Mouse (Mus musculus) stomach, embryonic 14.5 days (tissue): ENCODE data around the gene Mrap. TPM values are rescaled to one million over a fixed set of nuclear protein-coding genes. Genes with fewer than 3 reads are reported as not detected.

Experiments used
- ATAC-seq: fragments of 200-750 bp; cut with Nextera tagmentation; 2 replicates; pipeline ENCODE4 v1.8.0; 2017; ENCODE audit warnings: low read depth, moderate TSS enrichment; ENCODE audit not compliant: insufficient number of reproducible peaks, insufficient read depth, low FRiP score
- H3K27ac ChIP-seq: fragments of 300-500 bp; sonication (generic); 2 replicates; pipeline ENCODE4 v1.5.1; 2014; ENCODE audit warnings: mild to moderate bottlenecking, low read length, moderate library complexity, mixed read lengths
- H3K27me3 ChIP-seq: fragments of 300-500 bp; sonication (generic); 2 replicates; pipeline ENCODE4 v1.6.1; 2014; ENCODE audit warnings: low read length, control low read depth, mixed read lengths; ENCODE audit not compliant: control insufficient read depth, insufficient read depth
- H3K36me3 ChIP-seq: fragments of 300-500 bp; sonication (generic); 2 replicates; pipeline ENCODE4 v1.6.1; 2014; ENCODE audit warnings: mild to moderate bottlenecking, control low read depth, low read length, moderate library complexity, mixed read lengths; ENCODE audit not compliant: control insufficient read depth, insufficient read depth
- H3K4me1 ChIP-seq: fragments of 300-500 bp; sonication (generic); 2 replicates; pipeline ENCODE4 v1.6.1; 2014; ENCODE audit warnings: low read length, control low read depth, mixed read lengths; ENCODE audit not compliant: control insufficient read depth, insufficient read depth
- H3K4me2 ChIP-seq: fragments of 300-500 bp; sonication (generic); replicated peaks from 2 replicates; pipeline ENCODE4 v1.6.1; 2014; ENCODE audit warnings: low read depth, low read length, control low read depth
- H3K4me3 ChIP-seq: fragments of 300-500 bp; sonication (generic); 2 replicates; pipeline ENCODE4 v1.5.1; 2014; ENCODE audit warnings: low read depth, low read length, control low read depth
- H3K9ac ChIP-seq: fragments of 300-500 bp; sonication (generic); replicated peaks from 2 replicates; pipeline ENCODE4 v1.6.1; 2014; ENCODE audit warnings: low read depth, mild to moderate bottlenecking, control low read depth, low read length, moderate library complexity, mixed read lengths
- H3K9me3 ChIP-seq: fragments of 300-500 bp; sonication (generic); 2 replicates; pipeline ENCODE4 v1.6.1; 2016; ENCODE audit warnings: low read depth, low read length, control low read depth; ENCODE audit not compliant: control insufficient read depth
- WGBS: fragments of 180-500 bp; shearing (Covaris S2); extraction: QIAGEN DNeasy Blood & Tissue Kit; methylation state at CpG from one replicate; pipeline ENCODE4 v1.1.7; 2014; 5-methylcytosine and 5-hydroxymethylcytosine counted together
- polyA plus RNA-seq: library from polyadenylated mRNA; unstranded; fragments of >200 nt; fragmentation: Nextera tagmentation; extraction: Ambion mirVana; gene quantifications from 2 replicates; pipeline ENCODE4 v1.2.1, GENCODE M21; 2014

The Mrap gene
- polyA plus RNA-seq, 1 experiment from 2014 or later = not detected

GRCm38 (mm10) chr16:90703646-90704045, 34.4 kb upstream of the Mrap start:
- no peaks in the 10 kb centered on the region for H3K36me3 ChIP-seq
- H3K9ac ChIP-seq = no peak overlapping the region
- no peak for ATAC-seq

GRCm38 (mm10) chr16:90704161-90704825, 33.7 kb upstream of the Mrap start:
- Histone ChIP-seq H3K4me2 (no peak overlapping the region), H3K36me3 (no peaks in the 10 kb centered on the region), H3K27me3 (no peaks in the 10 kb centered on the region), H3K27ac (no peak overlapping the region), H3K4me3 (no peak overlapping the region), H3K9ac (no peak overlapping the region), H3K9me3 (no peaks in the 10 kb centered on the region), H3K4me1 (no peaks in the 10 kb centered on the region)
- ATAC-seq = 0 out of 2 replicates have a peak, but pooled peaks have one; percentile 34
- WGBS = 43% methylated on average over 13 of the region's 13 CpGs

More at GRCm38 (mm10) chr16:90703646-90704045, 34.4 kb upstream of the Mrap start:
- Histone ChIP-seq H3K4me3 (no peak overlapping the region), H3K27ac (no peak overlapping the region), H3K4me2 (no peak overlapping the region), H3K27me3 (no peaks in the 10 kb centered on the region), H3K9me3 (no peaks in the 10 kb centered on the region), H3K4me1 (no peaks in the 10 kb centered on the region)
- 0% methylated on average over 1 of the region's 1 CpGs for WGBS

- Histone ChIP-seq H3K27ac (no peak overlapping the region), H3K27me3 (no peaks in the 10 kb centered on the region), H3K36me3 (no peaks in the 10 kb centered on the region), H3K4me2 (no peak overlapping the region), H3K9ac (no peak overlapping the region), H3K4me3 (no peak overlapping the region), H3K9me3 (no peaks in the 10 kb centered on the region), H3K4me1 (peaks cover 3% of the 10 kb centered on the region; the same call in 1 of the 2 replicates)
- WGBS = 12% methylated on average over 3 of the region's 3 CpGs
- no peak for ATAC-seq
These were observed 31.7 kb upstream of the Mrap start for GRCm38 (mm10) chr16:90706279-90706678.

- Histone ChIP-seq H3K9me3 (no peaks in the 10 kb centered on the region), H3K4me1 (peaks cover 7% of the 10 kb centered on the region; the same call in 1 of the 2 replicates), H3K27me3 (no peaks in the 10 kb centered on the region), H3K9ac (no peak overlapping the region), H3K27ac (no peak overlapping the region), H3K4me3 (no peak overlapping the region), H3K36me3 (no peaks in the 10 kb centered on the region), H3K4me2 (no peak overlapping the region)
- 28% methylated on average over 17 of the region's 17 CpGs for WGBS
- no peak for ATAC-seq
These were observed 28.2 kb upstream of the Mrap start for GRCm38 (mm10) chr16:90709711-90710289.

GRCm38 (mm10) chr16:90710313-90710712, 27.7 kb upstream of the Mrap start:
- WGBS = 63% methylated on average over 12 of the region's 12 CpGs

GRCm38 (mm10) chr16:90724051-90724450, 14.0 kb upstream of the Mrap start:
- no peak overlapping the region for H3K27ac ChIP-seq
- H3K4me3 ChIP-seq = no peak overlapping the region
- 100% methylated on average over 4 of the region's 4 CpGs for WGBS
- H3K36me3 ChIP-seq = peaks cover 24% of the 10 kb centered on the region
- H3K9me3 ChIP-seq = no peaks in the 10 kb centered on the region
- ATAC-seq = no peak
- no peaks in the 10 kb centered on the region for H3K27me3 ChIP-seq
- peaks cover 6% of the 10 kb centered on the region; the same call in 1 of the 2 replicates for H3K4me1 ChIP-seq
- H3K9ac ChIP-seq = no peak overlapping the region
- no peak overlapping the region for H3K4me2 ChIP-seq

More at GRCm38 (mm10) chr16:90710313-90710712, 27.7 kb upstream of the Mrap start:
- Histone ChIP-seq H3K9ac (no peak overlapping the region), H3K4me3 (no peak overlapping the region), H3K4me2 (no peak overlapping the region), H3K4me1 (peaks cover 7% of the 10 kb centered on the region; the same call in 1 of the 2 replicates), H3K27ac (no peak overlapping the region), H3K9me3 (no peaks in the 10 kb centered on the region), H3K27me3 (no peaks in the 10 kb centered on the region), H3K36me3 (no peaks in the 10 kb centered on the region)
- no peak for ATAC-seq

- peak overlapping the region; percentile 91 for H3K4me3 ChIP-seq
- H3K9me3 ChIP-seq = no peaks in the 10 kb centered on the region
- WGBS = 5% methylated on average over 38 of the region's 38 CpGs
- ATAC-seq = peak; percentile 60
- peaks cover 6% of the 10 kb centered on the region; the same call in 1 of the 2 replicates for H3K4me1 ChIP-seq
- peaks cover 7% of the 10 kb centered on the region for H3K36me3 ChIP-seq
- no peaks in the 10 kb centered on the region for H3K27me3 ChIP-seq
- H3K9ac ChIP-seq = peak overlapping the region; percentile 77
- H3K4me2 ChIP-seq = peak overlapping the region; percentile 94
- H3K27ac ChIP-seq = peak overlapping the region; percentile 15; the same call in 1 of the 2 replicates
These were observed 11.3 kb upstream of the Mrap start for GRCm38 (mm10) chr16:90726600-90727227.

- Histone ChIP-seq H3K36me3 (peaks cover 6% of the 10 kb centered on the region), H3K4me2 (peak within 1 kb of the TSS; percentile 94), H3K9me3 (no peaks in the 10 kb centered on the region), H3K4me1 (peaks cover 6% of the 10 kb centered on the region; the same call in 1 of the 2 replicates), H3K4me3 (peak within 1 kb of the TSS; percentile 91), H3K9ac (peak within 1 kb of the TSS; percentile 77), H3K27ac (peak within 1 kb of the TSS; percentile 61; the same call in 1 of the 2 replicates), H3K27me3 (no peaks in the 10 kb centered on the region)
- WGBS = 2% methylated on average over 53 of the region's 53 CpGs
- peak; percentile 95 for ATAC-seq
These were observed 10.5 kb upstream of the Mrap start, which contains the start of gene Mis18a for GRCm38 (mm10) chr16:90727233-90728115. Mis18a (minus strand) TSS chr16:90727404.
